Comparison of ENCODE assay signal across 9 mouse cellular contexts in the genomic region with DNA sequence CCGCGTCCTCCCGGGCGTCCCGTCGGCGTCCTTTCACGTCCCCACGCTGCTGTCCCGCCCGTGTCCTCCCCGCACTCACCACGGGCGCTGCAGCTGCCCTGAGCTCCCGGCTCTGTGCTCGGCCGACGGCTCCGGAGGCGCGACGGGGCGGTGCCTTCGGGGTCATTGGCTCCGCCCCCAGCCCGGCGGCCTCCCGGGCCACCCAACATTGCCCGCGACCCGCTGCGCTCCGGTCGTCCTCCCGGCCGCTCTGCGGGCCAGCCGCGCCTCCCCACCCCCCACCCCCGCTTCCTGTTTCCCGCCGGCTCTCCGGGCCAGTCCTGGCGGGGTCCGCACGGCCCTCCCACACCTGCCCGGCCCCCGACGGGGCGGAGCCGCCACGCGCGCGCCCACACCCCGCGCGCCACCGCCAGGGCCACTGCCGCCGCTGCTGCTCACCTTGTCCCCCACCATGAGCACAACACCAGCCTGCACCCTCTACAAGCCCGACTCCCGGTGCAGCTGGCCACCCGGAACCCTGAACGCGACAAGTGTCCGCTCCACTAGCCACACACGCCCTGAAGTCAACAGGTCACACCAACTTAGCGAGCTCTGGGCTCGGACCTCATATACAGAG. TPM values are rescaled to one million over a fixed set of nuclear protein-coding genes. Genes with fewer than 3 reads are reported as not detected.
DNase-seq lines count a peak whose midpoint lies in the region; ATAC-seq and TF ChIP-seq lines count a peak whose summit lies in the region.
"Had no signal": no experiment of that assay in that cellular context is flagged by ENCODE, and none has a peak within 500 bp of the region (broad histone marks: within the 10 kb centered on the region; RNA-seq: fewer than 3 reads in every experiment).

Card10 (minus strand) TSS at position 267 of the 616 bp plus-strand sequence.

- H3K4me2 ChIP-seq in heart, embryonic 11.5 days: peak within 1 kb of the TSS; percentile 96
- H3K4me2 ChIP-seq in kidney, embryonic 14.5 days (replicated peaks; ENCODE audit: low read depth, low read length): peak within 1 kb of the TSS; percentile 78
- H3K4me2 ChIP-seq in lung, postnatal 0 days (replicated peaks; ENCODE audit: low read depth, low read length): peak within 1 kb of the TSS; percentile 92

- DNase-seq in embryo, embryonic 10 days (ENCODE audit: low spot score): peak; percentile 61
- no peak for DNase-seq in embryo, embryonic 9.5 days (ENCODE audit: extremely low spot score)
- DNase-seq in embryo, embryonic 10.5 days (ENCODE audit: low spot score): peak; percentile 64
- peak; percentile 77 for DNase-seq in lung, postnatal 0 days (ENCODE audit: low spot score)
- DNase-seq in retina, embryonic 14.5 days (ENCODE audit: low spot score): peak; percentile 47
- no peak for DNase-seq in frontal cortex, postnatal 14 days (ENCODE audit: low spot score in 2 of 2)

- peak within 1 kb of the TSS; percentile 68 for H3K27ac ChIP-seq in heart, embryonic 11.5 days (ENCODE audit: low read depth, low read length)
- peak within 1 kb of the TSS; percentile 82 for H3K27ac ChIP-seq in kidney, embryonic 14.5 days (ENCODE audit: low read depth, low read length)
- H3K27ac ChIP-seq in lung, postnatal 0 days (ENCODE audit: low read length): peak within 1 kb of the TSS; percentile 90
- H3K27ac ChIP-seq: macrophage had no signal

- TF ChIP-seq CTCF in lung, postnatal 0 days (IDR thresholded peaks at IDR 0.05): no peak; the same call in 1 of the 2 replicates

- H3K4me3 ChIP-seq in heart, embryonic 11.5 days (ENCODE audit: low read depth, low read length): peak within 1 kb of the TSS; percentile 69
- peak within 1 kb of the TSS; percentile 59 for H3K4me3 ChIP-seq in kidney, embryonic 14.5 days (ENCODE audit: low read length)
- peak within 1 kb of the TSS; percentile 73 for H3K4me3 ChIP-seq in lung, postnatal 0 days (ENCODE audit: low read depth, low read length)

- H3K36me3 ChIP-seq in heart, embryonic 11.5 days (ENCODE audit: control insufficient read depth, insufficient read depth, low read length): no peaks in the 10 kb centered on the region
- H3K36me3 ChIP-seq in kidney, embryonic 14.5 days (ENCODE audit: control insufficient read depth, insufficient read depth, low read length): no peaks in the 10 kb centered on the region
- H3K36me3 ChIP-seq in lung, postnatal 0 days (ENCODE audit: insufficient read depth, low read length): 0 out of 2 replicates have a peak, but pooled peaks cover 4% of the 10 kb centered on the region

- WGBS in heart, embryonic 11.5 days (ENCODE audit: insufficient replicate concordance): under 1% methylated on average over 69 of the region's 70 CpGs
- WGBS in kidney, embryonic 14.5 days: 1% methylated on average over 46 of the region's 70 CpGs
- WGBS in lung, postnatal 0 days: 1% methylated on average over 48 of the region's 70 CpGs

- peaks cover 33% of the 10 kb centered on the region for H3K27me3 ChIP-seq in heart, embryonic 11.5 days (ENCODE audit: control insufficient read depth, insufficient read depth, low read length)
- peaks cover 38% of the 10 kb centered on the region for H3K27me3 ChIP-seq in kidney, embryonic 14.5 days (ENCODE audit: control insufficient read depth, insufficient read depth, low read length)
- H3K27me3 ChIP-seq in lung, postnatal 0 days (replicated peaks; ENCODE audit: insufficient read depth, low read length): no peaks in the 10 kb centered on the region

- TF ChIP-seq EP300 in lung, postnatal 0 days (IDR thresholded peaks at IDR 0.05): no peak

- H3K9ac ChIP-seq in heart, embryonic 11.5 days (ENCODE audit: low read depth, low read length): peak within 1 kb of the TSS; percentile 81
- peak within 1 kb of the TSS; percentile 67 for H3K9ac ChIP-seq in kidney, embryonic 14.5 days (ENCODE audit: low read depth, low read length)
- H3K9ac ChIP-seq in lung, postnatal 0 days (replicated peaks; ENCODE audit: low read depth): peak within 1 kb of the TSS; percentile 70

- peaks cover 28% of the 10 kb centered on the region for H3K4me1 ChIP-seq in heart, embryonic 11.5 days (ENCODE audit: control insufficient read depth, insufficient read depth, low read length)
- H3K4me1 ChIP-seq in kidney, embryonic 14.5 days (ENCODE audit: control insufficient read depth, insufficient read depth, low read length): peaks cover 54% of the 10 kb centered on the region
- H3K4me1 ChIP-seq in lung, postnatal 0 days (ENCODE audit: insufficient read depth, low read depth, low read length): peaks cover 11% of the 10 kb centered on the region

- H3K9me3 ChIP-seq in heart, embryonic 11.5 days (replicated peaks; ENCODE audit: control insufficient read depth, low read length): no peaks in the 10 kb centered on the region
- H3K9me3 ChIP-seq in kidney, embryonic 14.5 days (ENCODE audit: control insufficient read depth, low read length): no peaks in the 10 kb centered on the region
- no peaks in the 10 kb centered on the region for H3K9me3 ChIP-seq in lung, postnatal 0 days (ENCODE audit: low read length)

- peak; percentile 59; the same call in 1 of the 2 replicates for ATAC-seq in heart, embryonic 11.5 days (replicated peaks; ENCODE audit: insufficient number of reproducible peaks, low FRiP score, low TSS enrichment)
- ATAC-seq in kidney, embryonic 14.5 days (ENCODE audit: low FRiP score, low TSS enrichment): peak; percentile 52
- peak; percentile 81 for ATAC-seq in lung, postnatal 0 days

RNA-seq across cellular contexts. Expression of gene Card10, which starts in this region (rescaled TPM):
- polyA plus RNA-seq in heart, embryonic 11.5 days (2014; fragmentation: Nextera tagmentation; extraction: Ambion mirVana): 3.7 and 4.2 TPM in 2 replicates
- 6.1 and 10.2 TPM in 2 replicates for polyA plus RNA-seq in kidney, embryonic 14.5 days (2014; fragmentation: Nextera tagmentation; extraction: Ambion mirVana)
- polyA plus RNA-seq in lung, postnatal 0 days (2015; fragmentation: Nextera tagmentation; extraction: Ambion mirVana): 7.5 and 8.3 TPM in 2 replicates
- polyA plus RNA-seq: macrophage had no signal

Comparison
In these comparisons a context has a peak if more than half of its experiments do, and no peak if none do; other contexts are left out.
1. DNase-seq: peak in embryo, embryonic 10 days (single experiment), embryo, embryonic 10.5 days (single experiment), lung, postnatal 0 days (single experiment) and retina, embryonic 14.5 days (single experiment); none in embryo, embryonic 9.5 days (single experiment) and frontal cortex, postnatal 14 days (0 of 2).
2. Peak in every context shown above with its lines, with median percentiles within 50 percentile points of each other: ATAC-seq, H3K27ac ChIP-seq, H3K4me2 ChIP-seq, H3K4me3 ChIP-seq and H3K9ac ChIP-seq.